Mouse (Mus musculus) Muller cell, postnatal 12 days (primary cell): ENCODE measurements around the gene Defb28.

Experiments
- DNase-seq: peaks from one replicate; pipeline ENCODE4 v3.0.0-alpha.2; 2015; ENCODE audit errors: inconsistent ontology term

Defb28 gene

DNA sequence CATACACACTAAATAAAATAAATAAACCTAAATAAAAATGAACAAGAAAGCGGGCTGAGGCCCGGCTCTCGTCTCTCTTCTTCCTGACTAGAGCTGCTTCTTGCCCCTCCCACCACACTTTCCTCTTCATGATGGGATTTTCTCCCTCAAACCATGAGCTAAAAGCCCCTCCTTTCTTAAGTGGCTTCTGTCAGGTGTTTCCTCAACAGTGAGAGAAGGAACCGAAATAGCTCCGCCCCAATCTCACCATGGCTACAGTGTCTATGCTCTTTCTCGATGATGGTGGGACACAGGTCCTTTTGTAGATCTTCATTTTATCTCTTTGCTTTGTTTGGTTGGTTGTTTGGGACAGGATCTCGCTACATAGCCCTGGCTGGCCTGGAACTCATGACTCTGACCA, 38.6 kb downstream of the Defb28 start:
- DNase-seq, result no peak

DNA sequence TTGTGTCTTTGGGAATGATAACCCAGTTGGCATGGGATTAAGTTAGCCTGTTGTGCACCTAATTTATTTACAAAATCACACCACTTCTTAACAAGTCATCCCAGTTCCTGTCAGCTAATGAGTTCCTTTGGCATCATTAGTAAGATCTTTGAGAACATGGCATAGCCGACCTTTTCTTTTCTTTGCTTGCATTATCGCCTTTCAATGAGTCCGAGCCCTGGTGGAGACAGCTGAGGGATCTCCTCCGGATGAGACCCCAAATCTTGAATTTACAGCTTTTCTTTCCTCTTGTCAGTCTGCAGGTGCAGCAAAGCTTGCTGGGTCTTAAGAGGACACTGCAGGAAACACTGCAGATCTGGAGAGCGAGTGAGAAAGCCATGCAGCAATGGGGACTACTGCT, 51.0 kb downstream of the Defb28 start, which contains the start of gene Gm17416:
Gene Gm17416 (plus strand): TSS at position 301 of the 400 bp plus-strand sequence.
- no peak for DNase-seq

DNA sequence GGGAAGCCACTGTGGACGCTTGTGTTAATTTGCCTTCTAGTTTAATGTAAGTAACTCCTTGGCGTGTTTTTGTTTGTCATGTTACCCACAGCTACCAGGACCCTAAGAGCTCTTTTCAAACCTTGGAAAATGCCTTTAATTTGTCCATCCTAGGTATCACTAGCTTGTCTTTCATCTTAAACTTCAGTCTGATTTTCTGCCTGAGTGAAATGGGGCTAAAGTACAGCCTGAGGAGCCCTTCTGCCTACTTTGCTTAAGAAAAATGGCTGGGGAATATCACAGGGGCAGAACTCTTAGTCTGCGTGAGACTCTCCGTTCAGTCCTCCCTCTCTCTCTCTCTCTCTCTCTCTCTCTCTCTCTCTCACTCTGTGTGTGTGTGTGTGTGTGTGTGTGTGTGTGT, 51.8 kb downstream of the Defb28 start:
- DNase-seq, result no peak

DNA sequence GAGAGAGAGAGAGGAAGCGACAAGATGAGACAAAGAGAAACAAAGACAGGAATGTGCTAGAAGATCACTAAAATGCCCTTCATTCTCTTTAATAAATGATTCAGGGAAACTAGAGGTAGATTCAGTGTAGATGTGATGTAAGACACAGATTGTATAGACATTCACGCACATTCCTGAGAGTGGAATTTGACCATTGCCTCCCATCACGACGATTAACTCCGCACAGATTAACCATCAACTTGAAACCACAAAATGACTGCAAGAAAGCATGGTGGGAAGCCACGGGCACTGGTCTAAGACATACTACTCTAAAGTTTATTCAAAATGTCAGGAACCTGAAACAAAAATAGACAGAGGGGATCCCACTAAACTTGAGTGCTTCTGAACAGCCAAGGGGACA, 52.3 kb downstream of the Defb28 start:
- no peak for DNase-seq
